Mouse (Mus musculus): ENCODE measurements at regions not wholly inside any gene's neighbourhood (a gene's known extent, or its start where the extent isn't known, plus 50 kb on each side); places are given as distances from the start of the nearest gene placed in this dataset.

DNA sequence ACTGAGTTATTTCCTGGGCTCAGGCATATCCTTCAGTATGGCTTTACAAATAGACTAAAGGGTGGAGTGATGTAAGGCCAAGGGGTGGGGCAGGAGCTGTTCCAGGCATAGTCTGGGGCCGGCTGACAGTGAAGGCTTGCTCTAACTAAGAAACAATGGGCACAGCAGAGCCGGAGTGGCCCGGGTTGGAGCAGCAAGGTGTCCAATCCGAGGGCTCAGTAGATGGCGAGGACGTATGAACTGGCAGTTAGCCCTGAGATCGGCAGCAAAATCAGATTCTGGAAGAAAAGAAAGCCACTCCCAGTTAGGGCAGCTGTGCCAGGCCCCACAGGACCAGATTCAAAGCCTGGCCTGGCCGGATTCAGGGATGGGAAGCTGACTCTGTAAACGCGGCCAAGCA is 100.5 kb upstream of the Vps8 start:
- TF ChIP-seq CTCF (IDR thresholded peaks at IDR 0.05; ENCODE audit: low read depth) = no peak
- no peak for TF ChIP-seq EP300 (IDR thresholded peaks at IDR 0.05; ENCODE audit: low read depth)

Measured in liver, embryonic 14.5 days (tissue).